Mouse (Mus musculus) hindlimb bud, embryonic 11.5 days (tissue): ENCODE data around the gene Hist1h3e.
"Not testable (repeated sequence)": the region's sequence is repeated elsewhere in the genome, so short reads cannot be mapped to it uniquely, and the experiment has no call there.

Experiments used
- DNase-seq: peaks from one replicate; pipeline ENCODE4 v3.0.0-alpha.2; 2012; ENCODE audit warnings: low read depth, low spot score; ENCODE audit errors: extremely low spot score

Gene Hist1h3e

DNA sequence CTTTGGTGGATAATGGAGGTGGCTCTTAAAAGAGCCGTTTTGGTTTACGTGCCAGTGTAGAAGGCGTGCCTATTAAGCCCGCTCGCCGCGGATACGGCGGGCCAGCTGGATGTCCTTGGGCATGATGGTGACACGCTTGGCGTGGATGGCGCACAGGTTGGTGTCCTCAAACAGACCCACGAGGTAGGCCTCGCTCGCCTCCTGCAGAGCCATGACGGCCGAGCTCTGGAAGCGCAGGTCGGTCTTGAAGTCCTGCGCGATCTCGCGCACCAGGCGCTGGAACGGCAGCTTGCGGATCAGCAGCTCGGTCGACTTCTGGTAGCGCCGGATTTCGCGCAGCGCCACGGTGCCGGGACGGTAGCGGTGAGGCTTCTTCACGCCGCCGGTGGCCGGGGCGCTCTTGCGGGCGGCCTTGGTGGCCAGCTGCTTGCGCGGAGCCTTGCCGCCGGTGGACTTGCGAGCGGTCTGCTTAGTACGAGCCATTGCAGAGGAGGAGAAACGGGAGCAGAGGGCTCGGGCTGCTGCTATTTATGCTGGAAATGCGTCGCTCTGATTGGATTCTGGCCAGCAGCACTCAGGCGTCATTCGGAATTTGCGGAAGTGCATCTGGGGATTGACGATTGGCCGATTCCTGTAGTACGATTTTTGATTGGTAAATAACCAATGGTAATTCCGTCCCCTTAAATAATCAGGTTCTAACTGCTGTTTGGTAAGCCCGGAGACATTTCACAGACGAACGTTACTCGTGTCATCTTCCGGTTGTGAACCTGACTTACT lies at the start of gene Hist1h3e:
Hist1h3e (minus strand) TSS at position 487 of the 777 bp plus-strand sequence.
- peak; percentile 98 for DNase-seq

DNA sequence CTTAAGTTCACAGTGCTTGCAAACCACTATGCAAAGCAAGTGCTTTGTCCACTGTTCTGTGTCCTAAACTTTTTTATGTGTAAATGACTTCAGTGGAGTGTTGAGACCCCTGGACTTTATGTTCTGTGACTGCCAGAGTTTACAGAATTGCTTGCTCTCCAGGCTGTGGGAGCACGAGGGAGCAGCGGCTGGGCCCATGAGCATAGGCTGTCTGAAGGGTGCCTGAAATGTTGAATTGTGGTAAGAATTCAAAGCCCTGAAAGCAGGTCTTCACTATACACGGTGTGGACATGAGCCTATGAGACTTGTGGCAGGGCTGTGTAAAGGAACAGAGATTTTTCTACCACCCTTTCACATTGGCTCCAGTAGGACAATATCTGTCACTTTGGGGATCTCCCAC lies 49.5 kb upstream of the Hist1h3e start:
- DNase-seq: no peak

DNA sequence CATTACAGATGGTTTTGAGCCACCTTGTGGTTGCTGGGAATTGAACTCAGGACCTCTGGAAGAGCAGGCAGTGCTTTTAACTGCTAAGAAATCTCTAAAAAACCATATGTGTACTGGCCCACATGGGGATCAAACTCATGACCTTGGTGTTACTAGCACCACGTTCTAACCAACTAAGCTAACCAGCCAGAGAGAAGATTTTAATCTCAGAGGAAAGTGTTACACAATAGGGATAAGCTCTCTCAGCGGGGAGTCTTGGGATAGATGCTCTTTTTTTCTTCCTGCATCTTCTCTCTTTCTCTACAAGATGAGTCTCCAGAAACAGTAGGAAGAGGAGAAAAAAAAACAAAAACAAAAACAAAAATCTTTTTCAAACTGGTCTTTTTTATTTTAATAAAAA lies 48.2 kb upstream of the Hist1h3e start:
- DNase-seq: no peak

DNA sequence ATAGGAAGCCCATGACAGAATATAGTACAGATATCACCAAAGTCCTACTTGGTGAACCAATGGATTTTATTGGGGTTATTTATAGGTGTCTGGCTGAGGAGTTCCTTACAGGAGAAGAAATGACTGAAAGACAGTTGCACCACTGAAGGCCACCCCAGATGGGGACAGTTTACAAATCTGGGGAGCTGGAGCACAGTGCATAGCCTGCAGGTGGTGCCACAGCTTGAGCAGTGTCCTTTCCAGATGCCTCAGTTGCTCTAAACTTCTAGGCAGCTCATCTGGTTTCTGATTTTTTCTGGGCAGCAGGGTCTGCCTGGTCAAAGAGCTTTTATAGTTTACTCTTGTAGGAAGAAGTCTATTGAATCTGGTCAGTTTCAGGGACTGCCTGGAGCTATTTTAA lies 47.7 kb upstream of the Hist1h3e start:
- DNase-seq: no peak

DNA sequence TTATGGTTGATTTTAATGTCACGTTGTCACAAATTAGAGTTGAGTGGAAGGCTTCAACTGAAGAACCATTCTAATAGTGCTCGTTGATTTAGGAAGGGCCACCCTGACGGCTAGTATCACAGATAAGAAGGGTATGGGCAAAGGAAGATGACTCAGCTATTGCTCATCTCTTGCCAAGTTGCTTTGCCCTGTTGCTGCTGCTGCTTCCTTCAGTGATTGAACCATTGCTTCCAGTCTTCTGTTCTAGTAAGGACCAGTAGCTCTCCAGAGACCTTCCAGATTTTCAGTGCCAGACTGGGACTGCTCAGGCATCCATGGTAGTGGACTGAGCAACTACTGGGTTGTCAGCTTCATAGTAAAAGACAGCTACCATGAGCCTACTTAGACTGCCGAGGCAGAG lies 47.0 kb upstream of the Hist1h3e start:
- no peak for DNase-seq

DNA sequence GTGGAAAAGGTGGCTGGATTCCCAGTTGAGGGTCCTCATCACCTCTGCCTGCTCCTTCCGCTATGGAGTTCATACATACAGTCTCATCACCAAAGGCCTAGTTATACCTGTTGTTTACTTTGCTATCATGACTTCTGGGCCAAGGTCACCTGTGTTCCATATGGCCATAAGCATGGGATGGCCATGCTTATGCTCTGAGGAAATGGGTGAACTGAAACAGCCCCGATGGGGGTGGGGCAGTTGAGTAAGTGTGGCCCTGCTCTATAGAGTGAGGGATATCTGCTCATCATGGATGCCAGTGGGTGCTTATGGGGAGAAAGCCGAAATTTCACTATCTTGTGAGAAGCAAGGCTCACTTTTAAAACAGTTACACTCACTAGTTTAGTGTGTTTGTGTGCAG lies 42.9 kb upstream of the Hist1h3e start:
- no peak for DNase-seq

DNA sequence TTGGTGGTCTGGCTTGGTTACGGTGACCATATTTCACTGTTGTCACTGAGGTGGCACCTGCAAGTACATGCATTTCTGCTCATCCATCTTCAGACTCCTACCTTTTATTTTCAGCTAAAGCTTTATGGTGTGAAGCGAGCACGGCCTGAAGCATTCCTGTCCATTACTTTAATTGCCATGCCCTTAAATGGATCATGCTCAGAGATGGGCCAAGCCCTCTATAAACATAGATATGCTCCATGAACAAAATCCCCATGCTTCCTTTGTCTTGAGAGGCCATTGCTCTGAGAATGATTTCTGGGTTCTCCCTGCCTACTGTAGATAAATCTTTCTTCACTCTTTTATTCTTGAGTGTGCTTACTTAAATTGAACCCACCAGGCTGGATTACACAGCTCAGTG lies 42.3 kb upstream of the Hist1h3e start:
- no peak for DNase-seq

DNA sequence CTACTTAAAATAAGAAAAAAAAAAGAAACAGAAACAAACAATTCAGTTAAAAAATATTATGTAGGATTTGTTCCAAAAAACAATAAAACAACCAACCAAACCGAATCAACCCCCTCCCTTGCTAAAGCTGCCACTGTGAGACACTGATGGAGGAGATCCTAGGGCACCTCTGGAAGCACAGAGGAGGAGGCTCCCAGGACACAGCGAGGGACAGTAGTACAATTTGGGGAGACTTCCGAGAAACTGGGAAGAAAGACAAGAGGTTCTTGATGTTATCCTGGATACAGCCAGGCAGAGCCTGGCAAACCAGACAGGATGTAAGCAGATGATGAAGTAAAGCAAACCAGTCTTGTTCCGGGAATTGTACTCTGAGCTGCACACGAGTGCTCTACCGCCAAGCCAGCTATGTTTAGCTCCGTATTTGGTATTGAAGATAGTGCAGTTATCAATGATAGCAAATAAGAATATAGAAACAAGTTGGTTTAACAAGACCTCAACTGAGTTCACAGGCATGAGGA lies 41.1 kb upstream of the Hist1h3e start:
- DNase-seq: no peak

DNA sequence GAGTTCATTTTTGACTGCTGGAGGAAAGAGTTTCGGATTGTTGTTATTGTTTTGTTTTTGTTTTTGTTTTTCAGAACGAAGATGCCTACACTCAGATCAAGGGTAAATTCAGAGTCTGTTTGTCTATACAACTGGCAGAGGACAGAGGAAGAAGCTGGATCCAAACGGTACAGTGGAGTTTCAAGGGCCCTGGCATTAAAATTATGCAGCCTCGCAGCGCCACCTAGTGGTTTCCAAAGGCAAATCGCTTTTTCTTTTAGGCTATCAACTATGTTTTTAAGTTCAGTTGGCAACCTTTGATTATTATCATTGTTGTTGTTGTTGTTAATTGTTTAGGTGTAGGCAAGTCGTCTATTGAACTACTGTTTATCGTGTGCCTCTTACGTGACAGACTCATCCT lies 35.8 kb upstream of the Hist1h3e start:
- DNase-seq: peak; percentile 74

DNA sequence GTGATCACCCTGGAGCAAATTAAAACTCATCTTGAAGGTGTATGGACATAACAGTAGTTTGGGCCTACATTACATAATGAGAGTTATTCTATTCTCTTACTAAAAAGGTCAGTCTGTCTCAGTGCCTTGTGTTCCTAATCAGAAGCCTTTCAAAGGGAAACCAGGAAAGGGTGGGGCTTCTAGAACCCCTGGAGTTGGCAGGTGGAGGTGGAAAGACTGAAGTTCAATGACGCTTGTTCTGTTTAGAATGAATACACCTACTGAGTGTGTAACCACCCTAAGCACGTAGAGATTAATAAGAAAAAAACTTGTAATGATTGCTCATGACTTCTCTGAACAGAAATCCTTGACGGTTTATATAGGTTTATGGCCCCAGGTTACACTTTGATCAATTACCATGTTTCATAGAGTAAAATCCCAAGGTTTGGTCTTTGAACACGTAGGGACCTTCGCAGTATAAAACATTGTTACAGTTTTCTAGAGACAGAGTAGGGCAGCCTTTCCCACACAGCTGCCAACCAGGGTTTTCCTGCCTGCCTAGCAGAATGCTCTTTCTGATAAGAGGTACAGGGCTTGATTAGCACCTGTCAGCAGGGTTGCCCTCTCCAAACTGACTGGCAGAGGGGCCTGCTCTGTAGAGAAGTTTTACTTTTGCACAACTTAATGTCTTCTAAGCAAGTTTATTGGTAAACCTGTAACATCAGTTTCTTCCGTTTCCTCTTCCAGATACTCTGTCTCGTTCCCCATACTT lies 33.6 kb upstream of the Hist1h3e start:
- no peak for DNase-seq

DNA sequence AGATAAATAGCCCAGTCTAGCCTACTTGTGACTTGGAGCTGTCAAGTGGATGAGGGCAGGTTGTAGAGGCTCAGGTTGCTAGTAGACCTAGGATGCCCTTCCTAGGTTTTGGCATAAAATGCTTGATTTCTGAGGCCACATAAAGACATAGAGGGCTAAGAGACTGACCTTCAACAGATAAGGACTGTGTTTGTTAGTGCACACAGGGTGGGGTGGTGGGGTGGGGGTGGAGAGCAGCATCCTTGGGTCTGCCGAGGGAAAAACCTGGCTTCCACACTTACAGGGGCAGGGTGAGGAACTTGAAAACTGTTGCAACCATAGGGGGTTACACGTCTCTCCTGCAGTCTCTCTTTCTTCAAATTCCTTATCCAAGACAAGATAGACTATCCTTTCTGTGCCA lies 33.0 kb upstream of the Hist1h3e start:
- no peak for DNase-seq

DNA sequence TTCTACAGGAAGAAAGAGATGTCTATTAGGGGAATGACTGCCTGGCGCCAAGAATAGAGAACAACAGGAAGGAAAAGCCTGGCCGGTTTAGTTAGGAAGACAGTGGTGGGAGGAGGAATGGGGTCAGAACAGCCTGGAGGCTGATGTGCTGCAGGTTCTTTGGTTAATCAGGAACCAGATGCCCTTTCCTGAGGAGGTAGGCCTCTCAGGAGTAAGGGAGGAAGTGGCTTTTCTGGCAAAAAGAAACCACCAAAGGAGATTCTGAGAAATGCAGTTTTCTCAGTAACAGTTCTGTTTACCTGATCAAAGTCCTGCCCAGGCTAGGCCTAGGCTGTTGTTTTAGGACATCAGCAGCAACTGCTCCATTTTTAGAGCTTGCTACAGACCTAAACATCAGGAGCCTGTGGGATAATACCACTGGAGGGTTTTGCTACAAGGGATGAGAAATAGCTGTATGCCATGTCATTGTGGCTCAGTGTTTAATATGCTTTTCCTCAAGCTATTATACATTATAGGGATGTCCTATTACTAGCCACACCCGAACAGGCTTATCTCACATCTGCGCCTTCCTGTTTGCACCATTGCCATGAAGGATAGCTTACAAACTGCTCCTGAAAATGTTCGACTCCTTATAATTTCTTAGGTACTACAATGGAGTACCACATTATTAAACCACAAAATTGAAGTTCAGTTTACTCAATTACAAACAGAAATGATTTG lies 31.0 kb upstream of the Hist1h3e start:
- DNase-seq: no peak

DNA sequence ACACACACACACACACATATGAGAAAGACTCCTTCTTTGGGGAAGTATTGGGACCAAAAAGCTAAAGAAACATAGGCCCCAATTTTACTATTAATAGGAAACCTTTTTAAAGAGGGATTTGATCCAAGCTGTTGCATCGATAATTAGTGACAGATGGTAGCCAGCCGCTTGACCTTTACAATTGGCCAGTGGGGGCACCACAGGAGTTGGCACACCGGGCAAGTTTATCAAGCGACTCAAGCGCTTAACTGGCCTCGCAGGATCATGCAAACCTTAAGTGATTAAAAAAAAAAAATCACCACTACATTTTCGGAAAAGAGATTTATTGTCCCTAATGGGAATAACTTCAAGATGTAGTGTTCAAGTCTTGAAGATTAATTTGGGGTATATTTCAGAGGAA lies 30.4 kb upstream of the Hist1h3e start:
- DNase-seq: no peak

DNA sequence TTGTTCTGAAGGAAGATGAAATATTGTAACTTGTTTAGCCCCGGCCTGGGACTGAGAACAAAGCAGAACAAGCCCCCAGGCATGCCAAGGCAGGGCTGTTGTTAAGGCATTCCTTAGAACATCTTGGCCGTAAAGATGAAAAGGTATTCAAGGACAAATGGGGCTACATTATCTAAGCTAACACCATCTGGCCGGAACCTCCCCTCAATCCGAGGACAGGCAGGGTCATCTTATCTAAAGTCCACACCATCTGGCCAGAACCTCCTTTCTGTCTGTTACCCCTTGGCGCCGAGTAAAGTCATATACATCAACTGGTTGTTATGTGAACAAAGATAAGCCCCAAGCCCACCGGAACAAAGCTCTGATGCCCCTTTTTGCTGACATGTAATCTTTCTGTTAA lies 29.7 kb upstream of the Hist1h3e start:
- DNase-seq: not testable (repeated sequence)

DNA sequence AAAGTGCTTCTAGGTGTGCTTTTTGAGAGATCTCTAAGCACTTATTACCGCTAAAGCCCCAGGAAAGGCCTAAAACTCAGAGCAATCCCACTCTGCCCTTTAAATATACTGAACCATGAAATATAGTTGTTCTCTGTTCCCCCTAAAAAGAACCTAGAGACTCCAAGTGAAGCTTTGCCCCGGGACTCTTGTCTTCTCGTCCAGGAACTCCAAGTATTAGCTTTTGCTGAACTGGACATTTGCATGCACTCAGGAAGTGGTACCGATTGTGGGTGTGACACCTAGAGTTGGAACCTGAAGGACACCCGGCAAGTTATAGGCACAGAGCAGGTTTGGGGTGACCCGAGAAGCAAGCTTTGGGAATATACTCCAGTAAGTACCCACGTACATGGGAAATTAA lies 29.0 kb upstream of the Hist1h3e start:
- DNase-seq: no peak

DNA sequence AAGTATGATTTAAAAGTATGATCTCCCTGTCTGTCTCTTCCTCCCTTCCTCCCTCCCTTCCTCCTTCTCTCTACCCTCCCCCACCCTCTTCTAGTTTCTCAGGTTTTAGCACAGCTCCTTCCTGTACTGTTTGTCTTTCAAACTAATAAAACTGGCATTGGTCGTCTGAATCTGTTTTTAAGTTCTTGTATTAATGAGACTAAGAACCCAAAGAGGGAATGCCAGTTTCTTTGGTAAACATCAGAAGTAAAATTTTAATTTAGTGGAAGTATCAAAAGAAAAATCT lies 24.7 kb upstream of the Hist1h3e start:
- DNase-seq: no peak

DNA sequence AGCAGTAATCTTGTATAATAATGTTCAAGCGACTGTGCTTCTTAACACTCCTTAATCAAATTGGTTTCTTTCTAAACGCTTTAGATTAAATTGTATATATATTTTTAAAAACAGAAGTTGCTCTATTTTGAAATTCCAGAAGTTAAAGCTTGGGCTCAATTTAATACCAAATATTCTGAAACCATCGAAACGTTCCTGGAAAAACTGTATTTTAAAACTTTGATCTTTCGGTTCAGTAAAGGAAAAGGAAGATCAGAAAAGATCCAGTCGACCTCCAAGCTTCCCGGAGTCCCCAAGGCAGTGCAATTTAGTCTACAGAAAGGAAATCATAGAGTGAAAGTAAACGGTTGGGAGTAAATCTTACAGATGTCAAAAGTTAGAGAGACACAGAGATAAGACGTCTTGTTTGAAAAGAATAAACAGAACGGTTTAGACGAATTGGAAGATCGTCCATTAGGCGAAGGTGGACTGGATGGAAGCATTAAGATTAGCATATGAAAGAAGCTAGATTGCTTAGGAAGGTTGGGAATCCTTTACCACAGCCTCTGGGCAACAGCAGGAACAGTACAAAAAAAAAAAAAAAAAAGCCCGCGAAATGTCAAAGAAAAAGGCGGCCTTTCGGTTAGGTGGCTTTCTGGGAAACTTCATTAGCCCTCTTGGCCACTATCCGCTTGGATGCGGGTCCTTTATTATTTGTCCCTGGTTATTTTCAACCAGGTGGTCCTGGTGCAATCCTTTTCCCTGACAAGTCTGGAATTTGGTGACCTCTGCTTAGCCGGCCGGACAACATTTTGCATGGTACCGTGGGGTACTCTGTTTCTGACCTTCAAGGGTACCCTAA lies 24.1 kb upstream of the Hist1h3e start:
- no peak for DNase-seq

DNA sequence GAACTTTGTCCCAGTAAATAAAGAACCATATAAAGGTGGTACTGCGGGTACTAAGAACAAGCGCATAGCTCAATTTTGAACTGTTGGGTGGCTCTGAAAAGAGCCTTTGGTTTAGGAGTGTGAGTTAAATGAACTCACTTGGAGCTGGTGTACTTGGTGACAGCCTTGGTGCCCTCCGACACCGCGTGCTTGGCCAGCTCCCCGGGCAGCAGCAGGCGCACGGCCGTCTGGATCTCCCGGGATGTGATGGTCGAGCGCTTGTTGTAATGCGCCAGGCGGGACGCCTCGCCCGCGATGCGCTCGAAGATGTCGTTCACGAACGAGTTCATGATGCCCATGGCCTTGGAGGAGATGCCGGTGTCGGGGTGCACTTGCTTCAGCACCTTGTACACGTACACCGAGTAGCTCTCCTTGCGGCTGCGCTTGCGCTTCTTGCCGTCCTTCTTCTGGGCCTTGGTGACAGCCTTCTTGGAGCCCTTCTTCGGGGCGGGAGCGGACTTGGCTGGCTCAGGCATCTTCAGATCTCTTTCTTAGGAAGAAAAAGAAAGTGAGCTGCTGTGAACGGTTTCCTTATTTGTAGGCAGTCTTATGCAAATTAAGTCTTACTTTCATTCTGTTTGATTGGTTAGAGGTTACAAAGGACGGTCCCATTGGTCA lies 23.4 kb upstream of the Hist1h3e start:
- DNase-seq: peak; percentile 99

DNA sequence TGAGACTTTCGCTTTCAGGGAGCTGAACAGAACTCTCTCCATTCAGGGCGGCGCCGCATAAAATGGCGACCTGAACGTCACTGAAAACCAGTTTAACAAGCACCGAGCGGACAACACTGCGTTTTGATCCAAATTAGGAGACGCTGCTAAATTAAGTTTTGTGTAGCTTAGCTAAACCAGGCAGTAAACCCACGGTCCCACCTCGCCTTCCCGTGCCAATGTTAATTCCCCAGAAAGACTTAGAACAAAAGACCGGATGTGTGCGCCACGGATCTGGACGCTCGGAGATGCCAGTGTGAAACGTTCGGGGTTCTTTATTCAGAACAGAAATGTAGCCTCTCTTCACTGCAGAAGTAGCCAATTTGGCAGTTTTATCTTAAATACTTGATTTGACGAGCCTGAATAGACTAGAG lies 22.9 kb upstream of the Hist1h3e start:
- DNase-seq: no peak

DNA sequence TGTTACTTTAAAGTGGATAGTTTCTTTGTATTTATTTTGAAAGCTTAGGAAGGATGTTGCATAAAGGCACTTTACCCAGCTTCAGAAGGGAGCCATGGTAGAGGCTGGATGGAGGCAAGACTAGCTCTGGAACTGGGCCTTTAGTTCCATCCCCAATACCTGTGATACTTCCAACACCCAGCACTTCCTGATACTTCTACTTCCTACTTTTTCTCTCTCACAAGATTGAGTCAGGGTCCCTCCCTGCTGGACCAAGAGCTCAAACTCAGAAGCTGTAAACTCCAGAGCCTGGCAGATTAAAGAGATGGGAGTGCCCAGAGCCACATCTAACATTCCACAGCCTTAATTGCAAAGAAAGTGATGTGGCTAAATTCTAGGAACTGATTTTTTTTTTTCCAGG lies 22.2 kb upstream of the Hist1h3e start:
- DNase-seq: no peak
